Mouse (Mus musculus): ENCODE measurements around the gene Banp. TPM values are rescaled to one million over a fixed set of nuclear protein-coding genes. Genes with fewer than 3 reads are reported as not detected.

The Banp gene
- polyA plus RNA-seq, 2 experiments: 33.2 to 97.7 TPM

DNA sequence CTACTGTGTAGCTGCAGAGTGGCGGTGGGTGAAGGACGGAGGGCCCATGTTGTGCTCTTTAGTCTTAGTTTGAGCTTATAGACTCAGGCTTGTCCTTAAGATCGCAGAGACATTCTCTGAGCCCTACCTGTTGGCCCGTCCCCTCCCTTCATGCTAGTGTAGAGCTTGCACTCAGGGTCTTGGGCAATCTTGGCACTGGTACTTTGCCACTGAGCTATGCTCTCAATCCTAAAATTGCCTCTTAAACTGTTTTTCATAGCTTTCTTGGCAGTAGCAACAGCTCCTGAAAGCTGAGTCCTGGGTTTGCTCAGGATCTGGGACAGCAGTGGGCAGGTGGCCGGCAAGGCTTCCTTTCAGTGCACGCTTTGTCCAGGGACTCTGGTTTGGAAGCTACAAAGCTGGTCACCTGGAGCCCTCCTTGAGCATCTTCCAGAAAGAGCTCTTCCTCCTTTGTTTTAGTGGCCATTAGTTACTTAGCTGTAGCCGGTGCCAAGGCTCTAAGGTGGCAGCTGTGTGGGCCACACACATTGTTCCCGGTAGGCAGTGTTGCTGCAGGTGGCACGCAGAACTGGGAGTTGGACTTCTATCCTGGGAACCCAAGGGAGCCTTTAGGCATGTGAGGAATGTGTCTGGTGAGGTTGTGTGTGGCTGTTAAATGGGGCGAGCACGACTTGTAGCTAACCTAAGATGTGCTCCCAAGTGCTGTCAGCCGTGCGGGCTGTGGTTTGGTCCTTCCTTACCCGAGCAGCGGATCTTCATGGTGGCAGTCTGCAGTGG, 52.0 kb downstream of the Banp start:
- H3K36me3 ChIP-seq (ENCODE audit: control insufficient read depth, insufficient read depth, low read length): peaks cover 79% of the 10 kb centered on the region
- ATAC-seq (ENCODE audit: low FRiP score, low read depth): no peak

DNA sequence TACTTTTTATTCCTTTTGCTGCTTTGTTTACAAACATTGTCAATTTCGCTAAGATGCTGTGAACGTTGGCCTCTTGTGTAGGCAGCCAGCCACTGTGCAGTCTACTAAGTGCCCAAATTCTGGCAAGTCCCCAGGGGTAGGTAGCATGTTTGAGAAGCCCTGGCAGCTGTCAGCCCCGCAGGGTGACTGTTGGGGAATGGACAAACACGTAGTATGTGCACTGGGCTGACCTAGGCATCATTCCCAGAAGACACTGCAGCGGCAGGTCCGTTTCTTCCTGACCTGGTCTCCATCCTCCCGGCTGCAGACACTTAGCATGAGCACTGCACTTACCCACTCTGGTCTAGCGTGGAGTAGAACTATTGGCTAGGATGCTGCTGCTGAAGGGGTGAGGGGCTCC, 54.1 kb downstream of the Banp start:
- no peak for TF ChIP-seq POLR2A (IDR thresholded peaks at IDR 0.05; ENCODE audit: borderline replicate concordance, extremely low read depth, insufficient read depth, insufficient read length)
- Histone ChIP-seq H3K27me3 (ENCODE audit: control insufficient read depth, insufficient read depth, low read length) (no peaks in the 10 kb centered on the region), H3K36me3 (ENCODE audit: control insufficient read depth, insufficient read depth, low read length) (peaks cover 79% of the 10 kb centered on the region), H3K4me2 (replicated peaks; ENCODE audit: low read depth, low read length, severe bottlenecking) (no peak overlapping the region), H3K4me3 (replicated peaks; ENCODE audit: low read length) (no peak overlapping the region), H3K4me1 (ENCODE audit: control insufficient read depth, insufficient read depth, low read length) (no peaks in the 10 kb centered on the region), H3K9me3 (ENCODE audit: control insufficient read depth, low read length) (no peaks in the 10 kb centered on the region), H3K9ac (ENCODE audit: low read depth, low read length, severe bottlenecking) (no peak overlapping the region), H3K27ac (replicated peaks; ENCODE audit: low read depth, low read length) (no peak overlapping the region)
- no peak for DNase-seq (ENCODE audit: low spot score)
- ATAC-seq (ENCODE audit: low FRiP score, low read depth): no peak
- WGBS: 86% methylated on average over 8 of the region's 8 CpGs

More for the DNA sequence above, 52.0 kb downstream of the Banp start:
- DNase-seq (ENCODE audit: low spot score): no peak
- Histone ChIP-seq H3K9ac (ENCODE audit: low read depth, low read length, severe bottlenecking) (no peak overlapping the region), H3K27ac (replicated peaks; ENCODE audit: low read depth, low read length) (no peak overlapping the region), H3K9me3 (ENCODE audit: control insufficient read depth, low read length) (no peaks in the 10 kb centered on the region), H3K27me3 (ENCODE audit: control insufficient read depth, insufficient read depth, low read length) (no peaks in the 10 kb centered on the region), H3K4me2 (replicated peaks; ENCODE audit: low read depth, low read length, severe bottlenecking) (no peak overlapping the region), H3K4me1 (ENCODE audit: control insufficient read depth, insufficient read depth, low read length) (no peaks in the 10 kb centered on the region), H3K4me3 (replicated peaks; ENCODE audit: low read length) (no peak overlapping the region)
- no peak for TF ChIP-seq POLR2A (IDR thresholded peaks at IDR 0.05; ENCODE audit: borderline replicate concordance, extremely low read depth, insufficient read depth, insufficient read length)
- 76% methylated on average over 15 of the region's 15 CpGs for WGBS

DNA sequence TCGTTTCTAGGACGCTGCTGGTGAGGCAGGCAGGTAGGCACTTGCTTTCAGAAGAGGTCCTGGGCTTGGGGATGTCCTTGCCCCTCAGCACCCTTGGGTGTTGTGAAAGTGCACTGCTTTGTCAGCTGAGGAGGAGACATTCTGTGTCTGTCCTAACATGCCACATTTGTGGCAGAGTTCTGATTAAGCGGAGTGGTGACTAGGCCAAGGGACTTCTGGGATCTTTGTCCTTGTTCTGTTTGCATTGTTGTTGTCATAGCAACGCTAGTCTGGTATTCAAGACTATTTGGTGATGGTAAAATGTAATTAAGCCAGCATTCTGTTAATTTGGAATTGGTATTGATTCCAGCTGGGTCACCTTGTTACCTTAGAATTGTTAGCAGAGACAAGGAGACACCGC, 54.6 kb downstream of the Banp start:
- WGBS: 86% methylated on average over 5 of the region's 5 CpGs
- Histone ChIP-seq H3K4me3 (replicated peaks; ENCODE audit: low read length) (no peak overlapping the region), H3K27me3 (ENCODE audit: control insufficient read depth, insufficient read depth, low read length) (no peaks in the 10 kb centered on the region), H3K4me1 (ENCODE audit: control insufficient read depth, insufficient read depth, low read length) (no peaks in the 10 kb centered on the region), H3K4me2 (replicated peaks; ENCODE audit: low read depth, low read length, severe bottlenecking) (no peak overlapping the region), H3K9ac (ENCODE audit: low read depth, low read length, severe bottlenecking) (no peak overlapping the region), H3K27ac (replicated peaks; ENCODE audit: low read depth, low read length) (no peak overlapping the region), H3K9me3 (ENCODE audit: control insufficient read depth, low read length) (no peaks in the 10 kb centered on the region), H3K36me3 (ENCODE audit: control insufficient read depth, insufficient read depth, low read length) (peaks cover 79% of the 10 kb centered on the region)
- ATAC-seq (ENCODE audit: low FRiP score, low read depth): no peak
- DNase-seq (ENCODE audit: low spot score): no peak
- TF ChIP-seq POLR2A (IDR thresholded peaks at IDR 0.05; ENCODE audit: borderline replicate concordance, extremely low read depth, insufficient read depth, insufficient read length): no peak

DNA sequence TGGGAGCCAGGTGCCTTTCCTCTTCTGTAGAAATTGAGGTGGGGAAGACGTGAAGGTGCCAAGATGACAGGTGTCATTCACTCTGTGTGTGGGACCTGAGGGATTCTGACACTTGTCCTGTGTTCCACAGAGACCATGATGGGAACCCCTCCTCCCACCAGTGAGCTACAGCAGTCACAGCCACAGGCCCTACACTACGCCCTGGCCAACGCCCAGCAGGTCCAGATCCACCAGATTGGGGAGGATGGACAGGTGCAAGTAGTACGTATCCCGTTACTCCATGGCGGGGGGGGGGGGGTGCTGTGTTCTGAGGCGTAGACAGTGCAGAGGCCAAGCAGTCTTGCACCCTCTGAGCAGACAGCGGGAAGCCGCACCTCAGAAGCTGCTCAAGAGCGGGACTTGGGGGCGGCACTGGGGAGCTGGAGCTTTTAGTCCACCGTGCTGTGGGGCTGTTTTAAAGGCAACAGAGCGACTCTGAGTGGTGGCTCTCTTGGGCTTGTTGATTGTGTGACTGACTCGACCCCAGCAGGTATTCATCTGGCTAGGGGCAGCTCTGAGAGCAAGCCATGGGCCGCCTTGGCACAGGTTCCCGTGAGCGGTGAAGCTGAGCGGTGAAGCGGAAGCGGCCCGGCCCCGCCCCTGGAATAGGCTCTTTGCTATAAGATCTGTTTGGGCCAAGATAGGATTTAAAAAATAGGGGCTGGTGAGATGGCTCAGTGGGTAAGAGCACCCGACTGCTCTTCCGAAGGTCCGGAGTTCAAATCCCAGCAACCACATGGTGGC, 56.1 kb downstream of the Banp start:
- H3K27ac ChIP-seq (replicated peaks; ENCODE audit: low read depth, low read length): no peak overlapping the region
- H3K9me3 ChIP-seq (ENCODE audit: control insufficient read depth, low read length): no peaks in the 10 kb centered on the region
- no peak overlapping the region for H3K9ac ChIP-seq (ENCODE audit: low read depth, low read length, severe bottlenecking)
- no peaks in the 10 kb centered on the region for H3K27me3 ChIP-seq (ENCODE audit: control insufficient read depth, insufficient read depth, low read length)
- no peak for ATAC-seq (ENCODE audit: low FRiP score, low read depth)
- no peak overlapping the region for H3K4me2 ChIP-seq (replicated peaks; ENCODE audit: low read depth, low read length, severe bottlenecking)
- no peak for DNase-seq (ENCODE audit: low spot score)
- no peak overlapping the region for H3K4me3 ChIP-seq (replicated peaks; ENCODE audit: low read length)
- H3K4me1 ChIP-seq (ENCODE audit: control insufficient read depth, insufficient read depth, low read length): no peaks in the 10 kb centered on the region
- TF ChIP-seq POLR2A (IDR thresholded peaks at IDR 0.05; ENCODE audit: borderline replicate concordance, extremely low read depth, insufficient read depth, insufficient read length): no peak
- WGBS: 92% methylated on average over 24 of the region's 25 CpGs
- peaks cover 79% of the 10 kb centered on the region for H3K36me3 ChIP-seq (ENCODE audit: control insufficient read depth, insufficient read depth, low read length)

DNA sequence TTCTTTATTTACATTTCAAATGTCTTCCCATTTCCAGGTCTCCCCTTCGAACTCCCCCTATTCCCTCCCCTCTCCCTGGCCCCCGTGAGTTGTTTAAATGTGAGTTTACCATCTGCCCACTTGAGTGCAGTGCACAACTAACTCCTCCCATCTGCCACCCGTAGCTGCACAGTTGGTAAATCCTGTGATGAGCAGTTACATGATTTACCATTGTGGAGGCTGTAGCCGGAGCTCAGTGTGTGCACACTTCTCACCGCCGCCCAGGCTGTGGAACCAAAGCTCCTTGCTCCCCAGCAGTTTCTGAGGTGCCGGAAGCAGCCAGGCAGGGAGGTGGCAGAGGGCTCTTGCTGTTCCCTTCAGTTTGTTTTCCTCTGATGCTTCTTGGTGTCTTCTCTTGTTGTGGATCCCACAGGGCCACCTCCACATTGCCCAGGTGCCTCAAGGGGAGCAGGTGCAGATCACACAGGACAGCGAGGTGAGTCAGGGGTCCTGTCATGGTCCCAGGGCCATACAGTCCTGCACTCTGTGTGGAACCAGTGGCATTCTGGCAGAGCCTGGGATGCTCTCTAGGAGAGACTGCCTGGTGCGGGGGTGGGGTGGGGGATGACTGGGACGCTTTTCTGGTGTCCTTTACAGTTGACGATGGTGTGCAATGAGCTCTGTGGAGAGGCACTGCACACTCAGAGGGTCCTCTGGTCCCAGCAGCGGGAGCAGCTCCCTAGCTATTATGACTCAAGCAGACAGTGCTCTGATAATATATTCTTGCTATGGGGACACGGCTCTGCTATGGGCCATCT, 57.3 kb downstream of the Banp start:
- Histone ChIP-seq H3K9me3 (ENCODE audit: control insufficient read depth, low read length) (no peaks in the 10 kb centered on the region), H3K4me3 (replicated peaks; ENCODE audit: low read length) (no peak overlapping the region), H3K4me2 (replicated peaks; ENCODE audit: low read depth, low read length, severe bottlenecking) (no peak overlapping the region), H3K27me3 (ENCODE audit: control insufficient read depth, insufficient read depth, low read length) (no peaks in the 10 kb centered on the region), H3K9ac (ENCODE audit: low read depth, low read length, severe bottlenecking) (no peak overlapping the region), H3K27ac (replicated peaks; ENCODE audit: low read depth, low read length) (no peak overlapping the region), H3K36me3 (ENCODE audit: control insufficient read depth, insufficient read depth, low read length) (peaks cover 72% of the 10 kb centered on the region), H3K4me1 (ENCODE audit: control insufficient read depth, insufficient read depth, low read length) (no peaks in the 10 kb centered on the region)
- no peak for DNase-seq (ENCODE audit: low spot score)
- no peak for TF ChIP-seq POLR2A (IDR thresholded peaks at IDR 0.05; ENCODE audit: borderline replicate concordance, extremely low read depth, insufficient read depth, insufficient read length)
- WGBS: 88% methylated on average over 13 of the region's 13 CpGs
- no peak for ATAC-seq (ENCODE audit: low FRiP score, low read depth)
